Mouse (Mus musculus): ENCODE data around the gene Gm21671.
"Not testable (repeated sequence)": the region's sequence is repeated elsewhere in the genome, so short reads cannot be mapped to it uniquely, and the experiment has no call there.

DNA sequence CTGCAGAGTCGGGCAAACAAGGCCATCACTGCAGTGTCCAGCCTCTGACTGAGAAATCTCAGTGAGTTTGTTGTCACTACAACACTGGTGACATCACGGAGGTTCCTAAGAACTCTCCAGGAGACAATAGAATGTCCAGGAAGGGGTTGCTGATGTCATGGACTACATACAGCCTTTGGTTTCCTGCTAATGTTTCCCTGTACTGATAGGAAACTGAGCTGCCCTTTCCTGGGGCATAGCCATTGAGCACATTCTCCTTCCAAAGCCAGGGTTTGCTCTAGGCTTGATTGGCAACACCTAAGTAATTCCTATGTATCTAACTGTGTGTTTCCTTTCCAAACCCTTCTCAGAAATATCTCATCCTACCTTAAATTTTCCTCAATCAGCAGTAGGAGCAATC lies 18.3 kb upstream of the Gm21671 start, which contains the start of gene Gm21680:
- not testable (repeated sequence) for TF ChIP-seq CTCF (IDR thresholded peaks at IDR 0.05; ENCODE audit: extremely low read depth, insufficient read length, insufficient replicate concordance, low read depth, low read length); POLR2A (IDR thresholded peaks at IDR 0.05; ENCODE audit: low read depth, low read length)
